Mouse (Mus musculus): ENCODE results near the gene Gm5901.

The Gm5901 gene

DNA sequence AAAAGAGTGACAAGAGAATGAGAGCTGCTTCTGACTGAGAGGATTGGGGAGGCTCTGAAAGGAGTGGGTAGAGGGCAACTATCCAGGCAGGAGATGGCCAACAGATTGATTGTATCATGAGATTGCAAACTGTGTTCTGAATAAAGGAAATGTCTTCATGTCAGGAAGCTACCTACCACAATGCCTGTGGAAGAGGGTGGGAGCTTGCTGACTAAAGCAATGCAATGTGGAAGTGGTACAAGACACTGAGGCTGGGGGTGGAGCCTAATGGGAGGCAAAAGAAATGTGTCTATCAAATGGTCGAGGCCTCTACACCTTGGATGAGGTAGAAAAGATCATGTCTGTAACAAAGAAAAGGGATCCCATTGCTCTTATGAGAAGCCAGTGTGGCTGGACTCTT lies 31.5 kb downstream of the Gm5901 start:
- DNase-seq = no peak

DNA sequence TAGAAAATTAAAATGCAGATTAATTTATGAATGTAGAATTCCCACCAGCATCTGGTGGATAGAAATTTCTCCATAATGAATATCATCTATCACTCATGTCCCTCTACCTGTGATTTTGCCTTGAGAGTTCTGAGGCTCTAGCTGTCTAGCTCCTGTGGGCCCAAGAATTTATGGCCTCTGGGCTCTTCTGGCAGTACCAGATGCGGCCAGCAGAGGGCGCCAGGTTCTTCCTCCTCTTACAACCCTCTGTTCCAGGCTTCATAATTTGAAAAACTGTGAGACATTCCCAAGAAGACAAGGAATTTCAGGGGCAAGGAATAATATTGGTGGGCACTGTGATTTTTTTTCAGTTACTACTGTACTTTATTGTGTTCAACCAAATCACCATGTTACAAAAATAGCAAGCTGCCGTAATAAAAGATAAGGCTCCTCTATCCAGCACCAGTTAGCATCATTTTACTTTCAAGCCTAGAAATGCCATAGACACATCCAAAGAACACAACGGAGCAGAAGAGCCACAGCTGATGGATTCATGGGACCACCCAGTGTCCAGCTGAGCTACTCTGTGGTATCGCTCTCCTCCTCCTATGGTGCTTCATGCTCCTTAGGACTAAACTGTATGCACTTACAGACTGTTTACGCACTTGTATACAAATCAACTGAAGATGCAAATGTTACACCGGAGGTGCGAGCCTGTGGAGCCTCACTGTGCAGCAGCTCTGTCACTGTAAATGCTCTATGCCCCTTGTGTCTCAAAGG lies 37.2 kb downstream of the Gm5901 start:
- peak; percentile 69 for DNase-seq

DNA sequence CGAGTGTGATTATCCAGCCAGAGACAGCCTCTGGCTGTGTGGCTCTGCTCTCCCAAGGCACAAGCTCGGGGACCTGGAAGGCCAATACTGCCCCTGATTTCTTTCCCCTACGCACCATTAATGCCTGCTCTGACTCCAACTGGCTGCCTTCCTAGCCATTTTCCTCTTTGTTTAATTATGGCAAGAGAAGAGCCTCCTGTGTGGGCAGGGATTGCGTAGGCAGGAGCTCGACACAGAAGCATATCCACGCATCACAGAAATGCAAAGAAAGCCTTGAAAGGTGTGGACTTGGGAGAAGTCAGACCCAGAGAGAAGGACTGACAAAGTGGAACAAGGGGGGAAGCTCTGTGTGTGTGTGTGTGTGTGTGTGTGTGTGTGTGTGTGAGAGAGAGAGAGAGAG lies 39.5 kb downstream of the Gm5901 start:
- peak; percentile 45 for DNase-seq

DNA sequence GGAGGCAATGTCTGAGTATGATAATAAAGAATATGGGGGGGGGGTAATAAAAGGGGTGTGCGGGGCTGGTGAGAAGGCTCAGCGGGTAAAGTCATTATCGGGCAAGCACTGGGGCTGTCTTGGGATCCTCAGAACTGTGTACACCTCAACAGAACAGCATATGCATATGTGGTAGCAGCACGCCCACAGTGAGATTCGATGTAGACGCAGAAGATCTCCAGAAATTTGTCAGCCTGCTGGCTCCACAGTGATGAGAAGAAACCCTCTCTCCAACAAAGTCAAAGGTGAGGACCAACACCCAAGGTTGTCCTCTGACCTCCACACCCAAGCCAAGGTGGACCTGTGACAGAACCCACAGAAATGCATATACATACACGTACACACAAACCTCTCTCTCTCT lies 41.7 kb downstream of the Gm5901 start:
- no peak for DNase-seq

DNA sequence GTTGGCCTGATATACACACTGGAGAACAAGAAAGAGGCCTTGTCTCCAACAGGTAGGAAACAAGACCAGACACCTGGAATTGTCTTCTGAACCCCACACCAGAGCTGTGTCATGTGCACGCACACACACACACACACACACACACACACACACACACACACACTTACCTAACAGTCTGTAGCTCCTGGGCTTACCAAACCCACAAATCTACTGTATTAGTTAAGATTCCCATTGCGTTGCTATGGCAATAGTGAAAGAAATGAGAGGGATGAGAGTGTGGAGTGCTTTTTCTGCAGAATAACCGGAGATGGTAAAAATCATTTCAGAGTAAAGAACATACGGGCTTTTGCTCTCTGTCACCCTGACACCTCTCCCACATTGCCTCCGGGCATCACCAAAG lies 43.3 kb downstream of the Gm5901 start:
- DNase-seq = no peak

DNA sequence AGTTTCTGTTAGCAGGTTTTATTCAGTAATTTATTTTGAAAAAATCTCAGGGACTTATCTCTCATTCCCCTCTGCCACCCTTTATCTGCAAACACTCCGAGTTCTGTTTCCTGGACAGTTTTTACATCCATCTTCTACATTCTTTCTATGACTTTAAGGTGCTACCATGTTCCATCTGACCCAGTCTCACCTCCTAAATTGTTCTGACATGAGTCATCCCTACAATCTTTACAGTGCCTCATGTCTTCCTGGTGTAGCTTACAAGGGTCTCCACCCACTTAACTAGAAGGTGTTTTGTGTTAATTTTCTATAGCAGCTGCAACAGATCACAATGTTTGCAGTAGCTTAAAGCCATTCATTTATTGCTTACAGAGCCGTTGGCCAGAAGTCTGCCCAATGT lies 46.1 kb downstream of the Gm5901 start:
- DNase-seq = no peak

DNA sequence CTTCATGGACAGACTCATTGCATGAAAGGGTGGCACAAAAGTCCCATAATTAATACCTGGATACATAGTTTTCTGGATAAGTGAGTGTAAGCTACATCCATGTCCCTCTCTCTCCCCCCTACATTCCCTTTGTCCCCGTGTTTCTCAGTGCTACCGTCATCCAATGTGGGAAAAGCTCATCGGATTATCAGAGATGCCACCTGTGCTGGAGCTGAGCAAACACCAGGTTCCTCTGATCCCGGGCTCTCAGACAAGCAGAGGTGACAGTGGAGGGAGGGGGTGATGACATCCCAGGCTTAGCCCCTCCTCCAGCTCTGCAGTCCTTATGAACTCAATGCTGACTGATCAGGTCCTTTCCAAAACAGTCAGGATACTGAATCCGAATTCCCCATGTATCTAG lies 49.5 kb downstream of the Gm5901 start:
- no peak for DNase-seq

DNA sequence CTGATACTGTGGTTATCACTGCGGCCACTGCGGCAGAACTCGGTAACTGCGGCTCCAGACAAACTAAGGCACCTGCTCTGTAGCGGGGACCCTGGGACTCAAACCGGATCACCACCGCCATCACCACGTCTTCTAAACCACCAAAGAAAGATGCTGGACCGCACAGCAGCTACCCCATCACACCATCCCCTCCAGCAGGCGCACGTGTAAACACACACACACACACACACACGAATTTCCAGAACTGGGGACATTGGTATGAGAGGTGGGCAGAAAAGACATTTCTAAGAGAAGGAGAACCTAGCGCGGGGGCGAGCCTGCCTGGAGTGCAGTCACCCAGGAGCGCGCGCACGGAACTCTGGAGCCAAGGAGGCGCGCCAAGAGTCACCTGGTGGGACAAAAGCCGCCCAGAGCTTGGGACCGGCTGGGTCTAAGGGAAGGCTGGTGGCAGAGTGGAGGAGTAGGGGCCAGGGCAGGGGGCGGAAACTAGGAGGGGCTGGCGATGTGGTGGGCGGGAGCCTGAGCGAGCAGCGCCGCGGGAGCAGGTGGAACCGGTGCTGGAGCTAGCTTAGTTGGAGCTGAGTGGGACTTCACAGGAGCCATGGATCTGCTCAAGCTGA lies 50.7 kb downstream of the Gm5901 start, which contains the start of gene Cckbr:
Cckbr (plus strand) TSS at position 308 of the 620 bp plus-strand sequence.
- no peak for DNase-seq

DNA sequence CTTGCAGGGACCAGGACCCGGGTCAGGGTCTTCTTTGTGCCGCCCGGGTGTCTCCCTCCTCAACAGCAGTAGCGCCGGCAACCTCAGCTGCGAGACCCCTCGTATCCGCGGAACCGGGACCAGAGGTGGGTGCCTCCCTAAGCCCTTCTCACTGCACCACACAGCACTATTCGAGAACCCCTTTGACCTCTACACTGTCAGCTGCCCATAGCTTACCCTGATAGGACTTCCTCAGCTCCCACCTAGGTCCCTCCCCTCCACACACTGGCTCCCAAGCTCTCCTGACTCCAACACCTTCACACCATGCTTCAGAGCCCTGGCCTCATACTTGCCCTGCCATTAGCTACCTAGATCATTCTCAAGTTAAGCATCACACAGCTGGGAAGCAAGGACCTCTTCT lies 51.2 kb downstream of the Gm5901 start:
- DNase-seq = no peak
